Mouse (Mus musculus) embryonic facial prominence, embryonic 15.5 days (tissue): ENCODE data around the gene Atp1b1. TPM values are rescaled to one million over a fixed set of nuclear protein-coding genes. Genes with fewer than 3 reads are reported as not detected.

Source experiments
- polyA plus RNA-seq: library from polyadenylated mRNA; unstranded; fragments of >200 nt; fragmentation: Nextera tagmentation; extraction: Ambion mirVana; gene quantifications from 2 replicates; pipeline ENCODE4 v1.2.1, GENCODE M21; 2015

Gene Atp1b1
- polyA plus RNA-seq, 1 experiment from 2014 or later: 49.7 TPM

Other genes starting within 250 kb of the Atp1b1 start
- gene Slc19a2, start 209.3 kb downstream of the Atp1b1 start, polyA plus RNA-seq: 9.0 and 11.1 TPM in 2 replicates
- gene Ccdc181, start 182.8 kb downstream of the Atp1b1 start, polyA plus RNA-seq: 12.2 and 16.7 TPM in 2 replicates
- 39.7 and 43.7 TPM in 2 replicates for gene Nme7, start 154.2 kb downstream of the Atp1b1 start, polyA plus RNA-seq
- gene Blzf1, start 150.9 kb downstream of the Atp1b1 start, polyA plus RNA-seq: 41.0 and 41.9 TPM in 2 replicates